Mouse (Mus musculus): ENCODE results near the gene Siva1. TPM values are rescaled to one million over a fixed set of nuclear protein-coding genes. Genes with fewer than 3 reads are reported as not detected.

Siva1 gene
- polyA plus RNA-seq, 2 experiments = 179 to 284 TPM

GRCm38 (mm10) chr12:112654076-112654475 is 9.6 kb downstream of the Siva1 start:
- Histone ChIP-seq H3K4me1 (ENCODE audit: control insufficient read depth, insufficient read depth, low read length) (no peaks in the 10 kb centered on the region), H3K27ac (replicated peaks; ENCODE audit: low read depth, low read length) (no peak overlapping the region), H3K27me3 (ENCODE audit: control insufficient read depth, insufficient read depth, low read length) (no peaks in the 10 kb centered on the region), H3K4me3 (replicated peaks; ENCODE audit: low read length) (no peak overlapping the region), H3K9me3 (ENCODE audit: control insufficient read depth, low read length) (no peaks in the 10 kb centered on the region), H3K9ac (ENCODE audit: low read depth, low read length, severe bottlenecking) (no peak overlapping the region), H3K36me3 (ENCODE audit: control insufficient read depth, insufficient read depth, low read length) (peaks cover 95% of the 10 kb centered on the region), H3K4me2 (replicated peaks; ENCODE audit: low read depth, low read length, severe bottlenecking) (no peak overlapping the region)
- ATAC-seq (ENCODE audit: low FRiP score, low read depth) = no peak
- no peak for DNase-seq (ENCODE audit: low spot score)
- WGBS = 81% methylated on average over 5 of the region's 5 CpGs
- TF ChIP-seq POLR2A (IDR thresholded peaks at IDR 0.05; ENCODE audit: borderline replicate concordance, extremely low read depth, insufficient read depth, insufficient read length) = no peak

- ATAC-seq (ENCODE audit: low FRiP score, low read depth) (no peak), DNase-seq (ENCODE audit: low spot score) (no peak)
- Histone ChIP-seq H3K9me3 (ENCODE audit: control insufficient read depth, low read length) (no peaks in the 10 kb centered on the region), H3K4me2 (replicated peaks; ENCODE audit: low read depth, low read length, severe bottlenecking) (no peak overlapping the region), H3K9ac (ENCODE audit: low read depth, low read length, severe bottlenecking) (no peak overlapping the region), H3K4me3 (replicated peaks; ENCODE audit: low read length) (no peak overlapping the region), H3K27me3 (ENCODE audit: control insufficient read depth, insufficient read depth, low read length) (no peaks in the 10 kb centered on the region), H3K27ac (replicated peaks; ENCODE audit: low read depth, low read length) (no peak overlapping the region), H3K36me3 (ENCODE audit: control insufficient read depth, insufficient read depth, low read length) (peaks cover 98% of the 10 kb centered on the region), H3K4me1 (ENCODE audit: control insufficient read depth, insufficient read depth, low read length) (peaks cover 34% of the 10 kb centered on the region)
- no peak for TF ChIP-seq POLR2A (IDR thresholded peaks at IDR 0.05; ENCODE audit: borderline replicate concordance, extremely low read depth, insufficient read depth, insufficient read length)
- WGBS = 86% methylated on average over 7 of the region's 7 CpGs
Observed at GRCm38 (mm10) chr12:112658619-112659018, 14.1 kb downstream of the Siva1 start.

DNA sequence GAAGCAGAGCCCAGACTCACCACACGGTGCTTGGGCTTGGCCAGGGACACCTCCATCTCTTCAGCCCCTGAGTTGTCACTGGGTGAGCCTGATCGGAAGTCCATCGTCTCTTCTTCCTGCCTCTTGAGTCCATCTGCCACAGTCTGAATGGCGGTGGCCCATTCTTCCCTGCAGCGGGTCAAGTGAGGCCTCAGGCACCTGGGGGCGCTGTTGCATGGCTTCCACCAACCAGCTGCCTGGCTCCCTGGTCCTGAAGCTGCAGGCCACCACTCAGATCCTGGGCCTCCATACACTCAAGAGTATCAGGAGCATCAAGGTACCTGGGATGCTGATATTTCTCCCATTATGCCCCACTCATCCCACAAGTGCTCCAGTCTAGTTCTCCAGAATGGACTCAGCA is 14.6 kb downstream of the Siva1 start:
- ATAC-seq (ENCODE audit: low FRiP score, low read depth) (no peak), DNase-seq (ENCODE audit: low spot score) (no peak)
- no peak for TF ChIP-seq POLR2A (IDR thresholded peaks at IDR 0.05; ENCODE audit: borderline replicate concordance, extremely low read depth, insufficient read depth, insufficient read length)
- H3K27me3 ChIP-seq (ENCODE audit: control insufficient read depth, insufficient read depth, low read length) = no peaks in the 10 kb centered on the region
- WGBS = 89% methylated on average over 6 of the region's 6 CpGs
- H3K9me3 ChIP-seq (ENCODE audit: control insufficient read depth, low read length) = no peaks in the 10 kb centered on the region
- H3K9ac ChIP-seq (ENCODE audit: low read depth, low read length, severe bottlenecking) = no peak overlapping the region
- H3K4me2 ChIP-seq (replicated peaks; ENCODE audit: low read depth, low read length, severe bottlenecking) = no peak overlapping the region
- no peak overlapping the region for H3K4me3 ChIP-seq (replicated peaks; ENCODE audit: low read length)
- H3K36me3 ChIP-seq (ENCODE audit: control insufficient read depth, insufficient read depth, low read length) = peaks cover 94% of the 10 kb centered on the region
- no peak overlapping the region for H3K27ac ChIP-seq (replicated peaks; ENCODE audit: low read depth, low read length)
- H3K4me1 ChIP-seq (ENCODE audit: control insufficient read depth, insufficient read depth, low read length) = peaks cover 39% of the 10 kb centered on the region

DNA sequence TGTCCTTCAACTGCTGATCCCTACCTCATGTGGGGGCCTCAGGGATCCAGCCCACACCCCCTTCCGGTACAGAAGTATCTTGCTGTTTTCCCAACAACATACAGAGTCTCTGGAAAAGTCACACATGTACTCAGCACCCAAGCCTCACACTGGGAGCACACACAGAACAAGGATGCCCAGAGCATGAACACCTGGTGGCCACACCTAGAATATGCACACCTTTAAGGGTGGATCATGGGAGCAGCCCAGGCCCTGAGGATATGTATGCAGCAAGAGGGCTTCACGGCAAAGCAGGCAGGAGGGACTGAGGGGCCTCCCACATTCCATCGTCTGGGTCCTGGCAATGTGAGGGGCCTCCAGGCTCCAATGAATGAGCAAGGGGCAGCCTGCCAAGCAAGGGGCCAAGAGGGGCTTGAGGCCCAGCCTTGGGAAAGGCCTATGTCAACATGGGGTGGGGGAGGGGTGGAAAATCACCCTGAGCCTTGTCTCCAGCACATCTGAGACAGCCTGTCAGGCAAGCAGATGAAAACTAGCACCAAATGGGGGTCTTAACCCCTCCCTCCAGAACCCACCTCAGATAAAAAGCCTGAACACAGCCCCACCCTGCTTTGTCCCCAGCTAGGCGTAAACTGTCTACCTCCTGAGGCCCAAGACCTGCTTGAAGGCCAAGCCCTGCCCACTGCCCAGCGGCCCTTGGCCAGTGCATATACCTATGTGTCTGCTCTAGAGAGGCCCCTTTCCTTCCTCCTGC is 16.3 kb downstream of the Siva1 start:
- WGBS = 31% methylated on average over 5 of the region's 5 CpGs
- H3K4me1 ChIP-seq (ENCODE audit: control insufficient read depth, insufficient read depth, low read length) = peaks cover 54% of the 10 kb centered on the region

DNA sequence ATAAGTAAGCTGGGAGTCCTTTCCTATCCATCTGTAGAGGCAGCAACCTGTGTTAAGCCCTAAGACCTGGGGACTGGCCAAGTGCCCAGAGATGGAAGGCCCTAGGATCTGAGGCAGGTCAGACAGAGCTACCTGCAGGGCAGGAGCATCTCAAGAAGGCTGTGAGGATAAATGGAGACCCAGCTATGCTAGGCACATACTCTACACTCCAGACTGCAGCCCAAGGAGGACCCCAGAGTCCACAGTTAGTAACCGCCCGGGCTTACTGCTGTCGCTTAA is 16.8 kb downstream of the Siva1 start:
- H3K27me3 ChIP-seq (ENCODE audit: control insufficient read depth, insufficient read depth, low read length) = no peaks in the 10 kb centered on the region
- DNase-seq (ENCODE audit: low spot score) (no peak), ATAC-seq (ENCODE audit: low FRiP score, low read depth) (0 out of 2 replicates have a peak, but pooled peaks have one; percentile 0)
- no peaks in the 10 kb centered on the region for H3K9me3 ChIP-seq (ENCODE audit: control insufficient read depth, low read length)
- peaks cover 90% of the 10 kb centered on the region for H3K36me3 ChIP-seq (ENCODE audit: control insufficient read depth, insufficient read depth, low read length)
- H3K27ac ChIP-seq (replicated peaks; ENCODE audit: low read depth, low read length) = peak overlapping the region; percentile 87
- H3K4me3 ChIP-seq (replicated peaks; ENCODE audit: low read length) = 0 out of 2 replicates have a peak overlapping the region, but pooled peaks have one; percentile 14
- peak overlapping the region; percentile 36; the same call in 1 of the 2 replicates for H3K9ac ChIP-seq (ENCODE audit: low read depth, low read length, severe bottlenecking)
- WGBS = 91% methylated on average over 3 of the region's 3 CpGs
- no peak for TF ChIP-seq POLR2A (IDR thresholded peaks at IDR 0.05; ENCODE audit: borderline replicate concordance, extremely low read depth, insufficient read depth, insufficient read length)
- H3K4me1 ChIP-seq (ENCODE audit: control insufficient read depth, insufficient read depth, low read length) = peaks cover 59% of the 10 kb centered on the region
- peak overlapping the region; percentile 39 for H3K4me2 ChIP-seq (replicated peaks; ENCODE audit: low read depth, low read length, severe bottlenecking)

More for the DNA sequence above, 16.3 kb downstream of the Siva1 start:
- H3K36me3 ChIP-seq (ENCODE audit: control insufficient read depth, insufficient read depth, low read length) = peaks cover 91% of the 10 kb centered on the region
- 0 out of 2 replicates have a peak overlapping the region, but pooled peaks have one; percentile 14 for H3K4me3 ChIP-seq (replicated peaks; ENCODE audit: low read length)
- peak overlapping the region; percentile 87 for H3K27ac ChIP-seq (replicated peaks; ENCODE audit: low read depth, low read length)
- no peaks in the 10 kb centered on the region for H3K27me3 ChIP-seq (ENCODE audit: control insufficient read depth, insufficient read depth, low read length)
- peak overlapping the region; percentile 36 for H3K9ac ChIP-seq (ENCODE audit: low read depth, low read length, severe bottlenecking)
- H3K4me2 ChIP-seq (replicated peaks; ENCODE audit: low read depth, low read length, severe bottlenecking) = peak overlapping the region; percentile 39
- no peaks in the 10 kb centered on the region for H3K9me3 ChIP-seq (ENCODE audit: control insufficient read depth, low read length)
- TF ChIP-seq POLR2A (IDR thresholded peaks at IDR 0.05; ENCODE audit: borderline replicate concordance, extremely low read depth, insufficient read depth, insufficient read length) = no peak
- DNase-seq (ENCODE audit: low spot score) (peak; percentile 91), ATAC-seq (ENCODE audit: low FRiP score, low read depth) (peak; percentile 82)

All from limb, embryonic 14.5 days (tissue).